Comparison of ENCODE assay signal across 12 mouse cellular contexts in genomic region chr1:156073169-156073821, GRCm38 (mm10). TPM values are rescaled to one million over a fixed set of nuclear protein-coding genes. Genes with fewer than 3 reads are reported as not detected.
DNase-seq lines count a peak whose midpoint lies in the region; ATAC-seq and TF ChIP-seq lines count a peak whose summit lies in the region.
"Had no signal": no experiment of that assay in that cellular context is flagged by ENCODE, and none has a peak within 500 bp of the region (broad histone marks: within the 10 kb centered on the region; RNA-seq: fewer than 3 reads in every experiment).

No protein-coding gene starts in this region.

- no peak overlapping the region for H3K4me3 ChIP-seq in CH12.LX (replicated peaks in 1 of 3; ENCODE audit: low read depth in 2 of 3, low read length in 2 of 3, poor library complexity in 1 of 3)
- no peak overlapping the region for H3K4me3 ChIP-seq in intestine, embryonic 15.5 days (replicated peaks)
- no peak overlapping the region for H3K4me3 ChIP-seq in liver, embryonic 16.5 days (ENCODE audit: low read depth, low read length)
- H3K4me3 ChIP-seq in hindbrain, embryonic 16.5 days (ENCODE audit: low read length): no peak overlapping the region
- H3K4me3 ChIP-seq: heart, embryonic 12.5 days; hindbrain, embryonic 12.5 days; kidney, embryonic 15.5 days had no signal

- TF ChIP-seq RAD21 in CH12.LX (IDR thresholded peaks at IDR 0.05; ENCODE audit: low read depth, low read length): no peak

- DNase-seq in A20 (ENCODE audit: low read depth, low spot score) (peak; percentile 63), CH12.LX (ENCODE audit: extremely low read depth) (peak; percentile 21)
- no peak for DNase-seq in retina, postnatal 1 day
- no peak for DNase-seq in left cerebral cortex, postnatal 14 days (ENCODE audit: low spot score in 2 of 2)
- DNase-seq: cerebellum, adult 9-10 months had no signal

- intact Hi-C loops in left cerebral cortex, postnatal 14 days (cut with DNase I): no loop called here

- no peak for TF ChIP-seq CTCF in CH12.LX (conservative IDR thresholded peaks at IDR 0.05 in 1 of 2, IDR thresholded peaks at IDR 0.05 in 1 of 2; ENCODE audit: low read depth in 2 of 2, low read length in 2 of 2)

- H3K9ac ChIP-seq in CH12.LX (ENCODE audit: insufficient read depth, low read depth): no peak overlapping the region
- no peak overlapping the region for H3K9ac ChIP-seq in intestine, embryonic 15.5 days
- no peak overlapping the region for H3K9ac ChIP-seq in liver, embryonic 16.5 days (ENCODE audit: low read depth, low read length)
- no peak overlapping the region for H3K9ac ChIP-seq in hindbrain, embryonic 16.5 days (ENCODE audit: low read depth, low read length)
- H3K9ac ChIP-seq: heart, embryonic 12.5 days; hindbrain, embryonic 12.5 days; kidney, embryonic 15.5 days had no signal

- peak; percentile 19; the same call in 1 of the 2 replicates for TF ChIP-seq EP300 in CH12.LX (IDR thresholded peaks at IDR 0.05; ENCODE audit: low read length)

- dilution Hi-C loops in CH12.LX (cut with MboI; ENCODE audit: extremely low pct_ligation_motif_present, extremely low pct_unique_long_range_greater_than_20kb, low sequenced_read_pairs): no loop called here

- 0 out of 2 replicates have a peak overlapping the region, but pooled peaks have one; percentile 2 for H3K4me2 ChIP-seq in CH12.LX (ENCODE audit: insufficient read depth, low read depth, poor library complexity, severe bottlenecking)
- H3K4me2 ChIP-seq in intestine, embryonic 15.5 days (replicated peaks): no peak overlapping the region
- H3K4me2 ChIP-seq in liver, embryonic 16.5 days (ENCODE audit: low read depth, low read length): no peak overlapping the region
- H3K4me2 ChIP-seq in hindbrain, embryonic 16.5 days (ENCODE audit: low read length): no peak overlapping the region
- H3K4me2 ChIP-seq: heart, embryonic 12.5 days; hindbrain, embryonic 12.5 days; kidney, embryonic 15.5 days had no signal

- no peak overlapping the region for H3K27ac ChIP-seq in CH12.LX (ENCODE audit: insufficient read depth, low read depth)
- no peak overlapping the region for H3K27ac ChIP-seq in intestine, embryonic 15.5 days
- peak overlapping the region; percentile 64 for H3K27ac ChIP-seq in liver, embryonic 16.5 days (ENCODE audit: low read length)
- no peak overlapping the region for H3K27ac ChIP-seq in hindbrain, embryonic 16.5 days (ENCODE audit: low read depth, low read length)
- H3K27ac ChIP-seq: hindbrain, embryonic 12.5 days; kidney, embryonic 15.5 days had no signal

- TF ChIP-seq POLR2A in CH12.LX (IDR thresholded peaks at IDR 0.05; ENCODE audit: low read depth, low read length): no peak

- H3K79me2 ChIP-seq in CH12.LX (replicated peaks; ENCODE audit: control insufficient read depth, extremely low read depth, insufficient read depth, poor library complexity, severe bottlenecking): no peaks in the 10 kb centered on the region

- in situ Hi-C loops in CH12.LX (cut with MboI; ENCODE audit: low pct_ligation_motif_present, low pct_unique_long_range_greater_than_20kb, low sequenced_read_pairs): no loop called here

- peaks cover 1 to 9% of the 10 kb centered on the region in 2 experiments for H3K36me3 ChIP-seq in CH12.LX (replicated peaks in 1 of 2; ENCODE audit: control insufficient read depth in 1 of 2, insufficient read depth in 1 of 2, low read length in 1 of 2)
- no peaks in the 10 kb centered on the region for H3K36me3 ChIP-seq in intestine, embryonic 15.5 days
- H3K36me3 ChIP-seq in liver, embryonic 16.5 days (ENCODE audit: control insufficient read depth, insufficient read depth): no peaks in the 10 kb centered on the region
- no peaks in the 10 kb centered on the region for H3K36me3 ChIP-seq in hindbrain, embryonic 16.5 days (ENCODE audit: control insufficient read depth, insufficient read depth, low read length)
- H3K36me3 ChIP-seq: heart, embryonic 12.5 days; hindbrain, embryonic 12.5 days had no signal

- peak; percentile 32; the same call in 1 of the 2 replicates for ATAC-seq in intestine, embryonic 15.5 days
- ATAC-seq in liver, embryonic 16.5 days (ENCODE audit: low read depth): peak; percentile 82
- ATAC-seq in hindbrain, embryonic 16.5 days: no peak
- ATAC-seq: activated CD4-positive, CD25-positive, alpha-beta regulatory T cell, adult 4 months had no signal

- 57% methylated on average over 15 of the region's 15 CpGs for WGBS in intestine, embryonic 15.5 days
- 57% methylated on average over 15 of the region's 15 CpGs for WGBS in liver, embryonic 16.5 days (ENCODE audit: insufficient replicate concordance)
- WGBS in hindbrain, embryonic 16.5 days: 67% methylated on average over 15 of the region's 15 CpGs

- no peaks in the 10 kb centered on the region for H3K27me3 ChIP-seq in CH12.LX (replicated peaks)
- no peaks in the 10 kb centered on the region for H3K27me3 ChIP-seq in intestine, embryonic 15.5 days (replicated peaks)
- H3K27me3 ChIP-seq in liver, embryonic 16.5 days (ENCODE audit: control insufficient read depth, insufficient read depth, low read depth, low read length): no peaks in the 10 kb centered on the region
- H3K27me3 ChIP-seq in hindbrain, embryonic 16.5 days (replicated peaks; ENCODE audit: control insufficient read depth, insufficient read depth, low read length): no peaks in the 10 kb centered on the region
- H3K27me3 ChIP-seq: heart, embryonic 12.5 days; hindbrain, embryonic 12.5 days; kidney, embryonic 15.5 days had no signal

- no peaks in the 10 kb centered on the region for H3K9me3 ChIP-seq in CH12.LX (replicated peaks; ENCODE audit: low read length)
- H3K9me3 ChIP-seq in intestine, embryonic 15.5 days: no peaks in the 10 kb centered on the region
- H3K9me3 ChIP-seq in liver, embryonic 16.5 days (replicated peaks; ENCODE audit: control insufficient read depth, low read length): no peaks in the 10 kb centered on the region
- no peaks in the 10 kb centered on the region for H3K9me3 ChIP-seq in hindbrain, embryonic 16.5 days (ENCODE audit: control insufficient read depth, low read length)
- H3K9me3 ChIP-seq: heart, embryonic 12.5 days; hindbrain, embryonic 12.5 days; kidney, embryonic 15.5 days had no signal

- peaks cover 4 to 14% of the 10 kb centered on the region in 2 experiments; a peak in 2 of 4 replicates for H3K4me1 ChIP-seq in CH12.LX (ENCODE audit: control insufficient read depth in 1 of 2, insufficient read depth in 2 of 2)
- no peaks in the 10 kb centered on the region for H3K4me1 ChIP-seq in intestine, embryonic 15.5 days (replicated peaks)
- H3K4me1 ChIP-seq in liver, embryonic 16.5 days (ENCODE audit: control insufficient read depth, low read depth, low read length): peaks cover 2% of the 10 kb centered on the region; the same call in 1 of the 2 replicates
- no peaks in the 10 kb centered on the region for H3K4me1 ChIP-seq in hindbrain, embryonic 16.5 days (ENCODE audit: control insufficient read depth, insufficient read depth, low read depth, low read length)

TF ChIP-seq in CH12.LX, 34 proteins besides CTCF, POLR2A, EP300 and RAD21:
- TF ChIP-seq IRF4 (IDR thresholded peaks at IDR 0.05; ENCODE audit: low read depth, low read length) (peak; percentile 60; the same call in 1 of the 2 replicates), TCF12 (IDR thresholded peaks at IDR 0.05; ENCODE audit: low read depth, low read length) (no peak), ELF1 (IDR thresholded peaks at IDR 0.05; ENCODE audit: low read depth, low read length) (0 out of 2 replicates have a peak, but pooled peaks have one; percentile 9)

RNA-seq across cellular contexts. Expression of gene Tor1aip1, which starts 37.0 kb away (rescaled TPM):
- 19.1 and 26.3 TPM in 2 replicates for total RNA-seq in CH12.LX (2012; rRNA removed)
- total RNA-seq in CH12.LX (2014; rRNA removed): 37.9 and 44.1 TPM in 2 replicates
- polyA plus RNA-seq in CH12.LX (2012; ENCODE audit: insufficient read length, low read depth): 39.3 and 39.8 TPM in 2 replicates
- 36.3 and 39.4 TPM in 2 replicates for polyA plus RNA-seq in intestine, embryonic 15.5 days (2015; fragmentation: Nextera tagmentation; extraction: Ambion mirVana)
- polyA plus RNA-seq in liver, embryonic 16.5 days (2015; fragmentation: Nextera tagmentation; extraction: Ambion mirVana): 18.6 and 19.1 TPM in 2 replicates
- polyA plus RNA-seq in hindbrain, embryonic 16.5 days (2015; fragmentation: Nextera tagmentation; extraction: Ambion mirVana): 17.9 and 18.1 TPM in 2 replicates
- total RNA-seq in left cerebral cortex, postnatal 14 days (2021): 10 to 100 TPM; 22.6 to 24.9 TPM

RNA-seq across cellular contexts. Expression of gene Tor1aip2, which starts 38.1 kb away (rescaled TPM):
- 28.7 and 34.5 TPM in 2 replicates for total RNA-seq in CH12.LX (2012; rRNA removed)
- 66.3 and 69.5 TPM in 2 replicates for total RNA-seq in CH12.LX (2014; rRNA removed)
- 62.7 and 62.8 TPM in 2 replicates for polyA plus RNA-seq in CH12.LX (2012; ENCODE audit: insufficient read length, low read depth)
- polyA plus RNA-seq in intestine, embryonic 15.5 days (2015; fragmentation: Nextera tagmentation; extraction: Ambion mirVana): 135 and 139 TPM in 2 replicates
- polyA plus RNA-seq in liver, embryonic 16.5 days (2015; fragmentation: Nextera tagmentation; extraction: Ambion mirVana): 51.8 and 53.9 TPM in 2 replicates
- polyA plus RNA-seq in hindbrain, embryonic 16.5 days (2015; fragmentation: Nextera tagmentation; extraction: Ambion mirVana): 63.9 and 66.4 TPM in 2 replicates
- total RNA-seq in left cerebral cortex, postnatal 14 days (2021): 10 to 100 TPM; 53.6 to 55.9 TPM

Comparison
In these comparisons a context has a peak if more than half of its experiments do, and no peak if none do; other contexts are left out.
1. DNase-seq: peak in A20 (single experiment) and CH12.LX (single experiment); none in retina, postnatal 1 day (single experiment) and left cerebral cortex, postnatal 14 days (0 of 2).